Mouse (Mus musculus) erythroblast, embryonic 14.5 days (primary cell): ENCODE data around the gene Exosc10. TPM values are rescaled to one million over a fixed set of nuclear protein-coding genes. Genes with fewer than 3 reads are reported as not detected.

ENCODE experiments used
- H3K27me3 ChIP-seq: 2 replicates; pipeline ENCODE4 v1.6.1; 2012; ENCODE audit warnings: inconsistent platforms; ENCODE audit not compliant: control insufficient read depth
- H3K36me3 ChIP-seq: 2 replicates; pipeline ENCODE4 v1.6.1; 2012; ENCODE audit warnings: mild to moderate bottlenecking, inconsistent platforms; ENCODE audit not compliant: control insufficient read depth
- H3K4me1 ChIP-seq: 2 replicates; pipeline ENCODE4 v1.6.1; 2012; ENCODE audit warnings: inconsistent platforms; ENCODE audit not compliant: control insufficient read depth
- H3K4me3 ChIP-seq: replicated peaks from 2 replicates; pipeline ENCODE3; 2012; ENCODE audit warnings: moderate library complexity, mild to moderate bottlenecking, inconsistent platforms
- H3K9me3 ChIP-seq: 2 replicates; pipeline ENCODE4 v1.6.1; 2012; ENCODE audit warnings: low read length, inconsistent platforms, mixed read lengths; ENCODE audit not compliant: control insufficient read depth
- GATA1 ChIP-seq: IDR thresholded peaks from 2 replicates; pipeline ENCODE4 v1.6.1; 2012; ENCODE audit warnings: low read length, inconsistent platforms, mixed read lengths
- TAL1 ChIP-seq: IDR thresholded peaks from 3 replicates; pipeline ENCODE4 v1.6.1; 2012; ENCODE audit warnings: low read length, inconsistent platforms, mixed read lengths
- polyA plus RNA-seq: library from polyadenylated mRNA; stranded (reverse); fragments of >175 nt; gene quantifications from 2 replicates; pipeline ENCODE4 v1.2.3, GENCODE M21; 2012

The Exosc10 gene
- polyA plus RNA-seq, 1 experiment = 3.1 TPM

DNA sequence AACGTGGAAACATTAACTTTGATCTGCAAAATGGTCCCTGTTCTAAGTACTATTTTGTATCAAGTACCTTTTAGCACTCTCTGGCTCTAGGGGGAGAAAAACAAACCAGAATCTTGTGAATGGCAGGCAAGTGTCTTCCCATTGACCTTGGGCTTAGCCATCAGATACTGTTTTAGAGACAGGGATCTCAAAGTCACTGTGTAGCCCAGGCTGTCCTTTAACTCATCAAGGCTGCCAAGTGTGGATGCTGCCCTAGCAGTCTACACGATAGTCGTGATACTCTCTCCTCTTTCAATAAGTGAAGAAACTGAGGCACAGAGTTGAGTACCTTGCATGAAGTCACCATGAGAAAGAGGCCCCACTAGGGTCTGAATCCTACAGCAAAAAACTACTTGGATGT is 69.0 kb downstream of the Exosc10 start:
- Histone ChIP-seq H3K4me3 (peak overlapping the region; percentile 100), H3K4me1 (peaks cover 35% of the 10 kb centered on the region), H3K27me3 (no peaks in the 10 kb centered on the region), H3K36me3 (peaks cover 33% of the 10 kb centered on the region), H3K9me3 (no peaks in the 10 kb centered on the region)
- TF ChIP-seq GATA1 (no peak), TAL1 (no peak)

Other genes with a start within 250 kb of the Exosc10 start
- 0.29 and 1.2 TPM in 2 replicates for gene Ubiad1, start 113.7 kb upstream of the Exosc10 start, polyA plus RNA-seq
- gene Mtor, start 109.8 kb upstream of the Exosc10 start, polyA plus RNA-seq = 0.99 and 1.2 TPM in 2 replicates
- gene Angptl7, start 58.0 kb upstream of the Exosc10 start, polyA plus RNA-seq = 0.06 TPM in 1 of 2 replicates, not detected in the other
- gene Srm, start 33.1 kb downstream of the Exosc10 start, polyA plus RNA-seq = 3.4 and 4.3 TPM in 2 replicates
- 0.06 and 0.12 TPM in 2 replicates for gene Masp2, start 44.1 kb downstream of the Exosc10 start, polyA plus RNA-seq
- gene Tardbp, start 68.6 kb downstream of the Exosc10 start, polyA plus RNA-seq = 2.2 and 3.0 TPM in 2 replicates
- gene Gm572, start 84.9 kb downstream of the Exosc10 start, polyA plus RNA-seq = not detected in 2 replicates
- 0.03 TPM in 1 of 2 replicates, not detected in the other for gene Casz1, start 246.0 kb downstream of the Exosc10 start, polyA plus RNA-seq